Mouse (Mus musculus): Measurements from ENCODE around the gene Ppm1b. TPM values are rescaled to one million over a fixed set of nuclear protein-coding genes. Genes with fewer than 3 reads are reported as not detected.

Ppm1b gene
- 75.3 and 120 TPM in 2 replicates for polyA plus RNA-seq (2012; rRNA removed)

GRCm38 (mm10) chr17:84956441-84956840 is at the start of gene Ppm1b:
Gene Ppm1b, plus strand, starts transcription at chr17:84956741.

GRCm38 (mm10) chr17:85028093-85028739 is 71.7 kb downstream of the Ppm1b start, which contains the start of gene Slc3a1:
Gene Slc3a1, plus strand, starts transcription at chr17:85028376.

Other genes with a start within 250 kb of the Ppm1b start
- 28.5 and 31.8 TPM in 2 replicates for gene Lrpprc, start 166.0 kb upstream of the Ppm1b start, polyA plus RNA-seq (2012; rRNA removed)
- 1.5 and 1.7 TPM in 2 replicates for gene Slc3a1, start 71.6 kb downstream of the Ppm1b start, polyA plus RNA-seq (2012; rRNA removed)
- gene Prepl, start 133.5 kb downstream of the Ppm1b start, polyA plus RNA-seq (2012; rRNA removed), result 41.0 and 49.2 TPM in 2 replicates
- 4.7 and 4.8 TPM in 2 replicates for gene Camkmt, start 133.8 kb downstream of the Ppm1b start, polyA plus RNA-seq (2012; rRNA removed)

Measured in central nervous system, embryonic 11.5 days (tissue).